Mouse (Mus musculus): ENCODE results near the gene Apobec4.

- TF ChIP-seq CTCF (IDR thresholded peaks at IDR 0.05 in 2 of 3, conservative IDR thresholded peaks at IDR 0.05 in 1 of 3; ENCODE audit: control insufficient read depth in 1 of 3, insufficient read depth in 1 of 3, low read depth in 2 of 3, low read length in 3 of 3, poor library complexity in 1 of 3, severe bottlenecking in 1 of 3) (no peak), MAX (IDR thresholded peaks at IDR 0.05; ENCODE audit: low read length) (no peak), TCF12 (IDR thresholded peaks at IDR 0.05; ENCODE audit: low read depth, low read length) (no peak), ZNF384 (IDR thresholded peaks at IDR 0.05; ENCODE audit: low read depth, low read length) (no peak), E2F4 (IDR thresholded peaks at IDR 0.05; ENCODE audit: borderline replicate concordance, low read depth, low read length) (no peak), MAZ (IDR thresholded peaks at IDR 0.05; ENCODE audit: low read depth, low read length) (no peak), ZKSCAN1 (IDR thresholded peaks at IDR 0.05; ENCODE audit: low read depth, low read length) (no peak), MAFK (IDR thresholded peaks at IDR 0.05; ENCODE audit: borderline replicate concordance, low read depth, low read length) (no peak)
Measured at GRCm38 (mm10) chr1:152804907-152805306, 54.6 kb downstream of the Apobec4 start.
